Mouse (Mus musculus) thymus, adult 2 months (tissue): ENCODE data around the gene Mphosph9. TPM values are rescaled to one million over a fixed set of nuclear protein-coding genes. Genes with fewer than 3 reads are reported as not detected.
A peak's percentile ranks its signal among the peaks of the same experiment; 100 is the strongest.

Experiments
- DNase-seq: peaks from one replicate; pipeline ENCODE4 v3.0.0; 2021
- H3K27ac ChIP-seq: fragments of 200-500 bp; 2 replicates; pipeline ENCODE4 v1.5.1; 2012; ENCODE audit warnings: low read length, control low read depth; ENCODE audit not compliant: control insufficient read depth, insufficient read depth
- H3K27me3 ChIP-seq: fragments of 200-500 bp; 2 replicates; pipeline ENCODE4 v1.6.1; 2012; ENCODE audit warnings: mild to moderate bottlenecking, low read length, moderate library complexity, mixed read lengths; ENCODE audit not compliant: control insufficient read depth, insufficient read depth
- H3K36me3 ChIP-seq: fragments of 200-500 bp; 2 replicates; pipeline ENCODE4 v1.6.1; 2012; ENCODE audit warnings: mild to moderate bottlenecking, low read length, moderate library complexity; ENCODE audit not compliant: control insufficient read depth, insufficient read depth
- H3K4me1 ChIP-seq: fragments of 200-500 bp; replicated peaks from 2 replicates; pipeline ENCODE4 v1.6.1; 2012; ENCODE audit warnings: low read length; ENCODE audit not compliant: control insufficient read depth, insufficient read depth
- H3K4me3 ChIP-seq: fragments of 200-500 bp; 2 replicates; pipeline ENCODE4 v1.5.1; 2012; ENCODE audit warnings: mild to moderate bottlenecking, low read length, control low read depth, moderate library complexity; ENCODE audit not compliant: control insufficient read depth, insufficient read depth
- CTCF ChIP-seq: fragments of 200-500 bp; IDR thresholded peaks from 2 replicates; pipeline ENCODE4 v1.5.1; 2012; ENCODE audit warnings: mild to moderate bottlenecking, control low read depth, low read length, moderate library complexity, borderline replicate concordance; ENCODE audit not compliant: control insufficient read depth, poor library complexity, insufficient read depth; ENCODE audit errors: extremely low read depth
- POLR2A ChIP-seq: fragments of 200-500 bp; IDR thresholded peaks from 2 replicates; pipeline ENCODE4 v1.6.1; 2012; ENCODE audit warnings: mild to moderate bottlenecking, low read length, control low read depth, moderate library complexity; ENCODE audit not compliant: control insufficient read depth, poor library complexity, insufficient read depth; ENCODE audit errors: extremely low read depth
- WGBS: fragments of 180-500 bp; shearing (Covaris S2); methylation state at CpG from one replicate; pipeline ENCODE4 v1.1.7; 2018; 5-methylcytosine and 5-hydroxymethylcytosine counted together
- polyA plus RNA-seq: library from polyadenylated mRNA; depleted of rRNA; stranded (reverse); fragments of >200 nt; gene quantifications from 2 replicates; pipeline ENCODE4 v1.2.3, GENCODE M21; 2012

The Mphosph9 gene
- polyA plus RNA-seq, 1 experiment = 16.2 TPM

- TF ChIP-seq CTCF (no peak), POLR2A (no peak)
- peaks cover 23% of the 10 kb centered on the region for H3K4me1 ChIP-seq
- DNase-seq = peak; percentile 62
- H3K27ac ChIP-seq = peak overlapping the region; percentile 39
- H3K36me3 ChIP-seq = 0 out of 2 replicates have a peak, but pooled peaks cover 6% of the 10 kb centered on the region
- no peaks in the 10 kb centered on the region for H3K27me3 ChIP-seq
- WGBS = 6% methylated on average over 76 of the region's 77 CpGs
- H3K4me3 ChIP-seq = peak overlapping the region; percentile 91
These were observed 78.7 kb downstream of the Mphosph9 start for GRCm38 (mm10) chr5:124248845-124249613.

- peak overlapping the region; percentile 30; the same call in 1 of the 2 replicates for H3K27ac ChIP-seq
- DNase-seq = no peak
- peaks cover 8% of the 10 kb centered on the region; the same call in 1 of the 2 replicates for H3K36me3 ChIP-seq
- no peaks in the 10 kb centered on the region for H3K27me3 ChIP-seq
- peaks cover 25% of the 10 kb centered on the region for H3K4me1 ChIP-seq
- TF ChIP-seq POLR2A (no peak), CTCF (no peak)
- H3K4me3 ChIP-seq = peak overlapping the region; percentile 28
- 56% methylated on average over 9 of the region's 9 CpGs for WGBS
These were observed 79.7 kb downstream of the Mphosph9 start for GRCm38 (mm10) chr5:124247986-124248626.

GRCm38 (mm10) chr5:124247296-124247695, 80.5 kb downstream of the Mphosph9 start:
- Histone ChIP-seq H3K4me3 (no peak overlapping the region), H3K27ac (no peak overlapping the region), H3K27me3 (no peaks in the 10 kb centered on the region), H3K4me1 (peaks cover 32% of the 10 kb centered on the region), H3K36me3 (peaks cover 12% of the 10 kb centered on the region; the same call in 1 of the 2 replicates)
- no peak for DNase-seq
- 95% methylated on average over 7 of the region's 7 CpGs for WGBS
- no peak for TF ChIP-seq CTCF
- no peak for TF ChIP-seq POLR2A

GRCm38 (mm10) chr5:124244885-124245284, 82.9 kb downstream of the Mphosph9 start:
- H3K27ac ChIP-seq = no peak overlapping the region

GRCm38 (mm10) chr5:124244449-124244848, 83.3 kb downstream of the Mphosph9 start:
- H3K36me3 ChIP-seq = peaks cover 12% of the 10 kb centered on the region; the same call in 1 of the 2 replicates
- TF ChIP-seq CTCF = no peak
- TF ChIP-seq POLR2A = no peak
- no peak overlapping the region for H3K27ac ChIP-seq
- H3K4me3 ChIP-seq = no peak overlapping the region
- H3K4me1 ChIP-seq = peaks cover 48% of the 10 kb centered on the region
- WGBS = 98% methylated on average over 8 of the region's 8 CpGs
- H3K27me3 ChIP-seq = no peaks in the 10 kb centered on the region
- DNase-seq = no peak

More at GRCm38 (mm10) chr5:124244885-124245284, 82.9 kb downstream of the Mphosph9 start:
- no peak overlapping the region for H3K4me3 ChIP-seq
- H3K4me1 ChIP-seq = peaks cover 48% of the 10 kb centered on the region
- no peaks in the 10 kb centered on the region for H3K27me3 ChIP-seq
- no peak for TF ChIP-seq CTCF
- TF ChIP-seq POLR2A = no peak
- H3K36me3 ChIP-seq = peaks cover 12% of the 10 kb centered on the region; the same call in 1 of the 2 replicates
- WGBS = 96% methylated on average over 7 of the region's 7 CpGs
- no peak for DNase-seq

- no peaks in the 10 kb centered on the region for H3K27me3 ChIP-seq
- TF ChIP-seq CTCF (no peak), POLR2A (no peak)
- H3K4me3 ChIP-seq = no peak overlapping the region
- peaks cover 12% of the 10 kb centered on the region; the same call in 1 of the 2 replicates for H3K36me3 ChIP-seq
- whole genome bisulfite sequencing = 95% methylated on average over 9 of the region's 9 CpGs
- peaks cover 53% of the 10 kb centered on the region for H3K4me1 ChIP-seq
- DNase-seq = no peak
- no peak overlapping the region for H3K27ac ChIP-seq
These were observed 84.4 kb downstream of the Mphosph9 start for GRCm38 (mm10) chr5:124243236-124243901.
